Mouse (Mus musculus) ES-Bruce4 (cell line): ENCODE measurements around the gene Sh3rf1.

Experiments
- EP300 ChIP-seq: IDR thresholded peaks from 2 replicates; pipeline ENCODE4 v1.6.1; 2011; ENCODE audit warnings: low read depth, low read length; ENCODE audit not compliant: insufficient read depth
- POLR2A ChIP-seq: IDR thresholded peaks from one replicate; pipeline ENCODE4 v1.8.1; 2011; ENCODE audit warnings: low read length; ENCODE audit not compliant: insufficient read depth

DNA sequence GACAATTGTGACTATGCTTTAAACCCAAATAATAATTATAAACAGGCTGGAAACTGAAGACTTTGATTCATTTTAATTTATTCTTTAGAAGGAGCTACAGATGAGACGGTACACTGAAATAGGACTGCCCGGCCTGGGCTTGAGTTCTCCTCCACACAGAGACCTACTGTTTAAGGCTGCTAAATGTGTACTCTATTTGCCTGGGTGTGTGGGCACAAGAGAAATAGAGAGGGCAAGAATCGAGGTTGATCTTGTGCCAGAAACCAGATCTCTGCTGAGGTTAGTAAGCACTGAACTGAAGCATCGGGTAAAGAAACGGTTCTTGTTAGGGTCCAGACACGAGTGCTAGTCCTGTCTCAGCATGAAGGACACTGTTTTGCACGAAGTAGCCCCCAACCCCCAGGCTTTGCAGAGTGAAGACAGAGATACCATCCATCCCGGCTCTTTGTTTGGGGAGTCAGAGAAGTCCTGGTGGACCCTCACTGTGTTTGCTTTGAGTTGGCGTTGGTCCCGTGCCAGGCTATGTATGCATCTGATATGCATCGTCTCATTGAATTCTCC is 64.4 kb downstream of the Sh3rf1 start:
- TF ChIP-seq EP300 (no peak), POLR2A (no peak)
